Mouse (Mus musculus): ENCODE results near the gene Gm10197. TPM values are rescaled to one million over a fixed set of nuclear protein-coding genes. Genes with fewer than 3 reads are reported as not detected.

Gm10197 gene
- polyA plus RNA-seq, 1 experiment, result not detected

DNA sequence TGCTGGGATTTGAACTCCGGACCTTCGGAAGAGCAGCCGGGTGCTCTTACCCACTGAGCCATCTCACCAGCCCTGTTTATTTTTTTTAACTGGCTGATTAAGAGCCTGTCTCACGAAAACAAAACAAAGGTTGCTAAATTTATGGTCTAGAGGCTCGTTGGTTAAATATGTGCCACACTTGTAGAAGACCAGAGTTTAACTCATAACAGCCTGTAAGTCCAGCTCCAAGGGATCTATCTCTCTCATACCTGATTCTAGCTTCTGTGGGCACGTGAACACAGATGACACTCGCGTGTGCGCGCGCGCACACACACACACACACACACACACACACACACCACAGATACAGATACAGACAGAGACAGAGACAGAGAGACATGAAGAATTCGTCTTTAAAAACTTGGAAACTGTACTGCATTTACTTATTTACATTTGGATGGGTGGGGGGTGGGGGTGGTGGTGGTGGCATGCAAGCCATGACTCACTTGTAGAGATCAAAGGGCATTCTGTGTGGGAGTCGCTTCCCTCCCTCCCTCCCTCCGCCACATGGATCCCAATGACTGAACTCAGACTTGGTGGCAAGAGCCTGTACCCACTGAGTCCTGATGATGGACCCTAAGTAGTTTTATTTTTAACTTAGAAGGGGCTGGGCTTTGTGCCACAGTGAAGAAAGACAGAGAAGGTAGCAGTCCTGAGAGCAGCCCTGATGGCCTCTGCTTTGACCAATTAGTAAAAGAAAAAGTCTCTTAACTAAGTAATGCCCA lies 42.2 kb upstream of the Gm10197 start:
- Histone ChIP-seq H3ac (ENCODE audit: control insufficient read depth, insufficient read length) (no peak overlapping the region), H3K79me2 (ENCODE audit: control insufficient read depth, insufficient read depth) (no peaks in the 10 kb centered on the region), H3K4me3 (no peak overlapping the region), H3K27me3 (ENCODE audit: control insufficient read depth, insufficient read depth, insufficient read length) (no peaks in the 10 kb centered on the region), H3K36me3 (ENCODE audit: control insufficient read depth, insufficient read depth) (no peaks in the 10 kb centered on the region), H3K4me2 (ENCODE audit: low read depth) (peak overlapping the region; percentile 60)
- no peak for TF ChIP-seq E2F4 (IDR thresholded peaks at IDR 0.05; ENCODE audit: insufficient read depth)
- no peak for TF ChIP-seq CEBPB (IDR thresholded peaks at IDR 0.05; ENCODE audit: insufficient read depth, poor library complexity, severe bottlenecking)
- TF ChIP-seq SRF (IDR thresholded peaks at IDR 0.05; ENCODE audit: control insufficient read depth, insufficient read length, low read depth), result no peak
- TF ChIP-seq TCF12 (IDR thresholded peaks at IDR 0.05; ENCODE audit: insufficient read depth, poor library complexity, severe bottlenecking), result no peak
- no peak for TF ChIP-seq TCF3 (IDR thresholded peaks at IDR 0.05; ENCODE audit: insufficient read length, low read depth)
- TF ChIP-seq POLR2A (IDR thresholded peaks at IDR 0.05; ENCODE audit: insufficient read length, low read depth), result no peak
- no peak for TF ChIP-seq MAX (IDR thresholded peaks at IDR 0.05; ENCODE audit: low read depth)
- TF ChIP-seq POLR2AphosphoS2 (IDR thresholded peaks at IDR 0.05; ENCODE audit: insufficient read length, low read depth), result no peak
- TF ChIP-seq MYOG (IDR thresholded peaks at IDR 0.05; ENCODE audit: control insufficient read depth in 1 of 3, insufficient read depth in 1 of 3, insufficient read length in 2 of 3, low read depth in 2 of 3), result no peak
- no peak for TF ChIP-seq USF1 (IDR thresholded peaks at IDR 0.05; ENCODE audit: low read depth)
- TF ChIP-seq REST (IDR thresholded peaks at IDR 0.05; ENCODE audit: insufficient read depth, insufficient read length), result no peak
- no peak for TF ChIP-seq MYOD1 (IDR thresholded peaks at IDR 0.05; ENCODE audit: control insufficient read depth in 1 of 3, insufficient read length in 2 of 3, low read depth in 2 of 3)

GRCm38 (mm10) chr19:53412149-53412848 lies 40.7 kb upstream of the Gm10197 start:
- no peak overlapping the region for H3K4me3 ChIP-seq
- H3K27me3 ChIP-seq (ENCODE audit: control insufficient read depth, insufficient read depth, insufficient read length), result no peaks in the 10 kb centered on the region
- no peaks in the 10 kb centered on the region for H3K36me3 ChIP-seq (ENCODE audit: control insufficient read depth, insufficient read depth)
- TF ChIP-seq E2F4 (IDR thresholded peaks at IDR 0.05; ENCODE audit: insufficient read depth) (no peak), MYOG (IDR thresholded peaks at IDR 0.05; ENCODE audit: control insufficient read depth in 1 of 3, insufficient read depth in 1 of 3, insufficient read length in 2 of 3, low read depth in 2 of 3) (peak in 2 of 3 experiments; percentile 52 to 65), USF1 (IDR thresholded peaks at IDR 0.05; ENCODE audit: low read depth) (no peak), MYOD1 (IDR thresholded peaks at IDR 0.05; ENCODE audit: control insufficient read depth in 1 of 3, insufficient read length in 2 of 3, low read depth in 2 of 3) (peak in 2 of 3 experiments; percentile 8 to 71), POLR2AphosphoS2 (IDR thresholded peaks at IDR 0.05; ENCODE audit: insufficient read length, low read depth) (no peak), MAX (IDR thresholded peaks at IDR 0.05; ENCODE audit: low read depth) (no peak), POLR2A (IDR thresholded peaks at IDR 0.05; ENCODE audit: insufficient read length, low read depth) (no peak), REST (IDR thresholded peaks at IDR 0.05; ENCODE audit: insufficient read depth, insufficient read length) (no peak), CEBPB (IDR thresholded peaks at IDR 0.05; ENCODE audit: insufficient read depth, poor library complexity, severe bottlenecking) (0 out of 2 replicates have a peak, but pooled peaks have one; percentile 9), TCF3 (IDR thresholded peaks at IDR 0.05; ENCODE audit: insufficient read length, low read depth) (no peak), TCF12 (IDR thresholded peaks at IDR 0.05; ENCODE audit: insufficient read depth, poor library complexity, severe bottlenecking) (no peak)
- H3K79me2 ChIP-seq (ENCODE audit: control insufficient read depth, insufficient read depth), result no peaks in the 10 kb centered on the region
- H3K4me2 ChIP-seq (ENCODE audit: low read depth), result peak overlapping the region; percentile 94
- no peak overlapping the region for H3ac ChIP-seq (ENCODE audit: control insufficient read depth, insufficient read length)

DNA sequence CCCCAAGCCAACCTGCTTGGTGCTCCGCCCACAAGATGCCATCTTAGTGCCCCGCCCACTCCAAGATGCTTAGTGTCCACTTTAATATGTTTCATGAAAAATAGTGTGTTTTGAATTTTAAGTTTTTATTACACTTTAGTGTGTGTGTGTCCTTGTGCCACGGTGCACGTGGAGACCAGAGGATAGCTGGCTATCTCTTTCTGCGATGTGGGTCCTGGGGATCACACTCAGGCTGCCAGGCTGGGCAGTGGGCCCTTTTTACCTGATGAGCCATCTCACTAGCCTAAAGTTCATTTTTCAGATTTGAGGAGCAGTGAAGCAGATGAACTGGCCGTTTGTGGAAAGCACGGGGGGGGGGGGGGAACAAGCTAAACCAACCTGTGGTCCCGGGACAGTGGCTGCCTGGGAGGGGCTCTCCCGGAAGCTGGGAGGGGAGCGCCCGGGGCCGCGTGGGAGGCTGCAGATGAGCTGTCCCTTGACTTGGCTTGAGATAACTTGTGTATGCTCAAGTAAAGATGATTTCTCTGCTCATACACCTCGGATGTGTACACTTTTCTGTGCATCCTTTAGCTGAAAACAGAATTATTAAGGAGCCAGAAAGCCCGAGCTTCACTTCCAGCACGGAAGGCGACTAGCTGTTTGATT lies 38.2 kb upstream of the Gm10197 start:
- Histone ChIP-seq H3K36me3 (ENCODE audit: control insufficient read depth, insufficient read depth) (no peaks in the 10 kb centered on the region), H3K4me3 (no peak overlapping the region), H3K27me3 (ENCODE audit: control insufficient read depth, insufficient read depth, insufficient read length) (no peaks in the 10 kb centered on the region), H3K4me2 (ENCODE audit: low read depth) (peak overlapping the region; percentile 94), H3K79me2 (ENCODE audit: control insufficient read depth, insufficient read depth) (no peaks in the 10 kb centered on the region), H3ac (ENCODE audit: control insufficient read depth, insufficient read length) (no peak overlapping the region)
- TF ChIP-seq USF1 (IDR thresholded peaks at IDR 0.05; ENCODE audit: low read depth), result no peak
- peak in 1 of 3 experiments; percentile 19 for TF ChIP-seq MYOG (IDR thresholded peaks at IDR 0.05; ENCODE audit: control insufficient read depth in 1 of 3, insufficient read depth in 1 of 3, insufficient read length in 2 of 3, low read depth in 2 of 3)
- TF ChIP-seq MYOD1 (IDR thresholded peaks at IDR 0.05; ENCODE audit: control insufficient read depth in 1 of 3, insufficient read length in 2 of 3, low read depth in 2 of 3), result no peak

- no peak overlapping the region for H3ac ChIP-seq (ENCODE audit: control insufficient read depth, insufficient read length)
- peak overlapping the region; percentile 59 for H3K4me2 ChIP-seq (ENCODE audit: low read depth)
- H3K27me3 ChIP-seq (ENCODE audit: control insufficient read depth, insufficient read depth, insufficient read length), result no peaks in the 10 kb centered on the region
- no peak overlapping the region for H3K4me3 ChIP-seq
- H3K36me3 ChIP-seq (ENCODE audit: control insufficient read depth, insufficient read depth), result no peaks in the 10 kb centered on the region
- peak in 2 of 3 experiments; percentile 74 to 83 for TF ChIP-seq MYOG (IDR thresholded peaks at IDR 0.05; ENCODE audit: control insufficient read depth in 1 of 3, insufficient read depth in 1 of 3, insufficient read length in 2 of 3, low read depth in 2 of 3)
- TF ChIP-seq REST (IDR thresholded peaks at IDR 0.05; ENCODE audit: insufficient read depth, insufficient read length), result no peak
- no peak for TF ChIP-seq POLR2AphosphoS2 (IDR thresholded peaks at IDR 0.05; ENCODE audit: insufficient read length, low read depth)
- TF ChIP-seq CEBPB (IDR thresholded peaks at IDR 0.05; ENCODE audit: insufficient read depth, poor library complexity, severe bottlenecking), result 0 out of 2 replicates have a peak, but pooled peaks have one; percentile 46
- peak in 2 of 3 experiments; percentile 87 to 95 for TF ChIP-seq MYOD1 (IDR thresholded peaks at IDR 0.05; ENCODE audit: control insufficient read depth in 1 of 3, insufficient read length in 2 of 3, low read depth in 2 of 3)
- TF ChIP-seq MAX (IDR thresholded peaks at IDR 0.05; ENCODE audit: low read depth), result peak; percentile 47
- no peak for TF ChIP-seq E2F4 (IDR thresholded peaks at IDR 0.05; ENCODE audit: insufficient read depth)
- no peak for TF ChIP-seq POLR2A (IDR thresholded peaks at IDR 0.05; ENCODE audit: insufficient read length, low read depth)
- no peak for TF ChIP-seq TCF12 (IDR thresholded peaks at IDR 0.05; ENCODE audit: insufficient read depth, poor library complexity, severe bottlenecking)
- TF ChIP-seq SRF (IDR thresholded peaks at IDR 0.05; ENCODE audit: control insufficient read depth, insufficient read length, low read depth), result no peak
- TF ChIP-seq TCF3 (IDR thresholded peaks at IDR 0.05; ENCODE audit: insufficient read length, low read depth), result peak; percentile 1
- no peak for TF ChIP-seq USF1 (IDR thresholded peaks at IDR 0.05; ENCODE audit: low read depth)
- no peaks in the 10 kb centered on the region for H3K79me2 ChIP-seq (ENCODE audit: control insufficient read depth, insufficient read depth)
Measured at GRCm38 (mm10) chr19:53408398-53408797, 36.8 kb upstream of the Gm10197 start.
